Mouse (Mus musculus) urinary bladder, adult 2 months (tissue): Measurements from ENCODE around the gene 4930572O03Rik. TPM values are rescaled to one million over a fixed set of nuclear protein-coding genes. Genes with fewer than 3 reads are reported as not detected.
"Not testable (repeated sequence)": the region's sequence is repeated elsewhere in the genome, so short reads cannot be mapped to it uniquely, and the experiment has no call there.

Experiments
- DNase-seq: peaks from one replicate; pipeline ENCODE4 v3.0.0; 2022; ENCODE audit warnings: low spot score
- polyA plus RNA-seq: library from polyadenylated mRNA; depleted of rRNA; stranded (reverse); fragments of >200 nt; gene quantifications from 2 replicates; pipeline ENCODE4 v1.2.3, GENCODE M21; 2012; rRNA removed

Gene 4930572O03Rik
- polyA plus RNA-seq: not detected in 2 replicates

GRCm38 (mm10) chr5:15656959-15657358, at the start of gene 4930572O03Rik:
4930572O03Rik (minus strand) TSS chr5:15657059.
- not testable (repeated sequence) for DNase-seq

DNA sequence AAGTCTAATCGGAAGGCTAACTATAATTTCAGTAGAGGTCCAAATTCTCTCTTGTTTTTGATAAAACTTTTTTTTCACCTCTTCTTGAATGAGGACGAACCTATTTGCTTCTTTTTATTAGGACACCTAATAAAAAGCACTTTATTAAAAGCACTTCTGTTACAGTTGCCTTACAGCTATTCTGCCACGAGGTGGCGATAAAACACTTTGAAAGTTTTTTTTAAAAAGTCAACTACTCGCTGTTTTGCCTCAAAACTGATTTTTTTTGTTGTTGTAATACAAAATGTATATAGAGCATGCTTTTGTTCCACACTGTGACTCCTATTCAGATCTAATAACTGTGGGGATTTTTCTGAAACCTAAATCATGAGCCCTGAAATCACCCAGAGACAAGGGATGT, 46.0 kb upstream of the 4930572O03Rik start:
- not testable (repeated sequence) for DNase-seq

DNA sequence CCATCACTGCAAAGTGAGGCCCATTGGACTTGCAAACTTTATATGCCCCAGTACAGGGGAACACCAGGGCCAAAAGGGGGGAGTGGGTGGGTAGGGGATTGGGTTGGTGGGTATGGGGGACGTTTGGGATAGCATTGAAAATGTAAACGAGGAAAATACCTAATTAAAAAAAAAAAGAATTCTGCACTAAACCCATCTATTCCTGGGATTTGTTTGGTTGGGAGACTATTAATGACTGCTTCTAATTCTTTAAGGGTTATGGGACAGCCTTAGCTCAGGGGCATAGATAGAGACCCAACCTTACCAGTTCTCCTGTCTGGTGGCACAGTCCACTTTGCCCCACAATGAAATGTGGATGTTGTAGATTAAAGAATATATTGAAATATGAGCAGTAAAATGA, 40.9 kb upstream of the 4930572O03Rik start:
- DNase-seq: not testable (repeated sequence)

DNA sequence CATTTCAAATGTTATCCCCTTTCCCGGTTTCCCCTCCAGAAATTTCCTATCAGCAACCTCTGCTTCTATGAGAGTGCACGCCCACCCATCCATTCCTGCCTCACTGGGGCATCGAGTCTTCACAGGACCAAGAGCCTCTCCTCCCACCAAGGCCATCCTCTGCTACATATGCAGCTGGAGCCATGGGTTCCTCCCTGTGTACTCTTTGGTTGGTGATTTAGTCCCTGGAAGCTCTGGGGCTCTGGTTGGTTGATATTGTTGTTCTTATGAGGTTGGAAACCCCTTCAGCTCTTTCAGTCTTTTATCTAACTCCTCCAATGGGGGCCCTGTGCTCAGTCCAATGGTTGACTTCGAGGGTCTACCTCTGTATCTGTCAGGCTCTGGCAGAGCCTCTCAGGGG, 35.0 kb upstream of the 4930572O03Rik start:
- DNase-seq: not testable (repeated sequence)

DNA sequence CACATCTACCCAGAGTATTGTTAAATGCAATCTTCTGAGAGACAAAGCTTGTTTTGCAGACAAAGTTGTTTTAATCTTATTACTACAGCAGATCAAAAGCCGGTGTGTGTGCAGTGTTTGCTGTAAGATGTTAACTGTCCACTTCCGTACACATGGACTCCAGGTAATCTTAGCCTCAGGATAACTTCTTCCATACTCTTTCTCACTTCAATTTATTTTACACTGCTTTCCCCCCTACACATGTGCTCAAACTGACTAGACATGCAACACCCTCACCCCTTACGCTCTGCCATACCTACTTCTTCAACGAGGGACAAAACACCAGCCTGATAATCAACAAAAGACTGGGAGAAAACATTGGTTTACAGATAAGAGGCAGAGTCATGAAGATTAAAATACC, 34.0 kb upstream of the 4930572O03Rik start:
- DNase-seq: not testable (repeated sequence)

DNA sequence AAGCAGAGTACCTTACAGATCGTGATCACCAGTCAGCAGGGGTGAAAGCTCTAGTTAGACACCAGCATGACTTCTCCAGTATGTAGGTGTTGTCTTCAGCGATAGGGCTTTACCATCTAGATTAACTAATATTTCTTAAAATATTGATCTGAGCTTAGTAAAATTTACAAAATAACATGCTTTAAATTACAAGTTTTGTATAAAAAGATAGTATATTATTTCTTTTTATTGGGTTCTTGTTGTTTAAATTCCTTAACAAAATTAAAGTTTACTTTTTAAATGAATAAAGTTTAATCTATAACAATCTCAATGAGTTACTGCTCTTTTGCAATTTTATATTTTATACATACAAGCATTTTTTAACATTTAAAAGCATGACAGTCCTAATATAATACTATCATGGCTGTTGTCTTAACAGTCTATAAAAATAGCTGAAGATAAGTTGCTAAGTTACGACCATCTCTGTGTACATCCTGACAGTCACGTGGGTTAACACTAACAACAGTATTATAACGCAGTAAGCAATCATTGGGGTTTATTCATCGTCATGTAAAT, 32.9 kb upstream of the 4930572O03Rik start:
- not testable (repeated sequence) for DNase-seq

- DNase-seq: not testable (repeated sequence)
Observed at GRCm38 (mm10) chr5:15688874-15689658, 32.2 kb upstream of the 4930572O03Rik start.

- not testable (repeated sequence) for DNase-seq
Observed at GRCm38 (mm10) chr5:15681301-15682035, 24.6 kb upstream of the 4930572O03Rik start.

DNA sequence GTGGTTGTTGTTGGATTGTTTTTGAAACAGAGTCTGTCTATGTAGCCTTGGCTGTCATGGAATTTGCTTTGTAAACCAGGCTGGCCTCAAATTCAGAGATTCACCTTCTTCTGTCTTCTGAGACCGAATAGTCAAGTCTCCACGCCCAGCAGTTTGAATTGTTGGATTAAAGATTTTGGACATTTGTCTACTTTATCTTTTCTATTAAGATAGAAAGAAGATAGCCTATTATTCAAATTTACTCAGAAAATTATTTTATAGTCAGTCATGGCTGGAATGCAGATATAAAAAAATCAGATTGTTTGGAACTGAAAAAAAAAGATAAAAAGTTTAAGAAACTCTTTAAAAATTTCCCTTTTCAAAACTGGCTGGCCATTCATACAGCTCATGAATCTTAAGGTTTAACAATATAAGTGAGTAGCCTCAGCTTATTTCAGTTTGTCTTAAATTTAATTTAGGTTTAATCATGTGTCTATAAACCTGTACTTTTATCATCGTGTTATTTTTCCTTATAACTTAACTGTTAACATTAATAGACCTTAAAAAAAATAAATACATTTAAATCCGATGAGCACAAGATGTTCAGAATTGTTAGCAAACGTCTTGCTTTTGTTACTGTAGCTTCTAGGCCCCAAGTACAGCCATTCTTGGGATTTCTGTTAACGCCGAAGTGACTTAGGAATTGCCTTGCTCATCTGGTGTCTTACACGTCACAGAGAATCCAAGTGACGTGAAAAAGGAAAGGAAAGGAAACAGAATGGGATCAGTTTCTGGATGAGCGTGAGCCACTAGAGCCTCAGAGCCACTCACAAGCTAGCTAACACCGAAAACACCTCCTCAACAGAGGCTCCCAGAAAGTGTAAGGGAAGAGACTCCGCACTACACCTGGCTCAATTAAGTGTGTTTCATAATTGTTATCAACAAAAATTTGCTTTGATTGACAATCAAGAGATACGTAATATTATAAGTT, 23.4 kb upstream of the 4930572O03Rik start:
- DNase-seq: not testable (repeated sequence)

DNA sequence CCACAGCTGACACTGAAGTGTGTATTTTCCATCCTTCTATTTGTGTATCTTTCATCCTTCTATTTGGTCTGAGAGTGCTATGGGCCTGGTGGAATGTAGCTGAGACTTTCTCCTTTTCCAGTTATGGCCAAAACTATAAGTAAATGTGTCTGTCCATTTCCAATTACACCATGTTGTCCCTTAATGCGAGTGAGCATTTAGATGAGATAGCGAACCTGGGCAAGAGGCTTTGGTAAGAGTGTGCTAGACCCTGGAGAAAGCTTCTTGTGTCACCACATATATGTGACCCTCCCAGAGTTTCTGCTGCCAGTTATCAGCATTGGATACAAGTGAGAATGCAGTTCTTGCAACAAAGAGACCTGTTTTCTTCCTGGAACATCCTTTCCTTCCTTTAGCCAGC, 22.0 kb upstream of the 4930572O03Rik start:
- not testable (repeated sequence) for DNase-seq

GRCm38 (mm10) chr5:15677750-15678149, 20.9 kb upstream of the 4930572O03Rik start:
- not testable (repeated sequence) for DNase-seq

GRCm38 (mm10) chr5:15674429-15675244, 17.8 kb upstream of the 4930572O03Rik start:
- not testable (repeated sequence) for DNase-seq

GRCm38 (mm10) chr5:15673989-15674388, 17.1 kb upstream of the 4930572O03Rik start:
- not testable (repeated sequence) for DNase-seq

- not testable (repeated sequence) for DNase-seq
Observed at GRCm38 (mm10) chr5:15670789-15671188, 13.9 kb upstream of the 4930572O03Rik start.

DNA sequence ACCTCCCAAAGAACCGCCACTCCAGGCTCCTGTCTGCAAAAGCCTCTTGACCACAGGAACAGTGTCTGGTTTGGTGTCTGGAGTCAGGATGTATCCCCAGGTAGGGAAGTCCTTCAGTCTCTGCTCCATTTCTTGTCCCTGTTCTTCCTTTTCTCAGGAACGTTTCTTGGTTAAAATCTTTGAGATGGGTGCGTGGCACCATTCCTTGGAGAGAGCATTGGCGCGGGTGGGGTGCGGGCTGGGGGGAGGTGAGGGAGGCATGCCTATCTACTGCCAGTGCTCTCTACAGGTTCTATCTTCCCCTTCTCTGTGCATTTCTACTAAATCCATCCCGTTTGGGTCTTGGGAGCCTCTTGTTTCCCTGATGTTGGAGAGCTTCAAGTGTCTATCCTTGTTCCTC, 7.0 kb upstream of the 4930572O03Rik start:
- not testable (repeated sequence) for DNase-seq

- DNase-seq: not testable (repeated sequence)
Observed at GRCm38 (mm10) chr5:15652334-15652733, 4.5 kb downstream of the 4930572O03Rik start.

DNA sequence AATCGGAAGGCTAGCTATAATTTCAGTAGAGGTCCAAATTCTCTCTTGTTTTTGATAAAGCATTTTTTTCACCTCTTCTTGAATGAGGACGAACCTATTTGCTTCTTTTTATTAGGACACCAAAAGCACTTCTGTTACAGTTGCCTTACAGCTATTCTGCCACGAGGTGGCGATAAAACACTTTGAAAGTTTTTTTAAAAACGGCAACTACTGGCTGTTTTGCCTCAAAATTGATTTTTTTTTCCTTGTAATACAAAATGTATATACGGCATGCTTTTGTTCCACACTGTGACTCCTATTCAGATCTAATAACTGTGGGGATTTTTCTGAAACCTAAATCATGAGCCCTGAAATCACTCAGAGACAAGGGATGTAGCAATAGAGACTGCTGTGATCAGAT, 11.2 kb downstream of the 4930572O03Rik start:
- DNase-seq: not testable (repeated sequence)

GRCm38 (mm10) chr5:15637637-15638036, 19.2 kb downstream of the 4930572O03Rik start:
- DNase-seq: not testable (repeated sequence)

DNA sequence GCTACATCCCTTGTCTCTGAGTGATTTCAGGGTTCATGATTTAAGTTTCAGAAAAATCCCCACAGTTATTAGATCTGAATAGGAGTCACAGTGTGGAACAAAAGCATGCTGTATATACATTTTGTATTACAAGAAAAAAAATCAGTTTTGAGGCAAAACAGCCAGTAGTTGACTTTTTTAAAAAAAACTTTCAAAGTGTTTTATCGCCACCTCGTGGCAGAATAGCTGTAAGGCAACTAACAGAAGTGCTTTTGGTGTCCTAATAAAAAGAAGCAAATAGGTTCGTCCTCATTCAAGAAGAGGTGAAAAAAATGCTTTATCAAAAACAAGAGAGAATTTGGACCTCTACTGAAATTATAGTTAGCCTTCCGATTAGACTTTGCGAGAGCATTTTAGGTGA, 26.8 kb downstream of the 4930572O03Rik start:
- not testable (repeated sequence) for DNase-seq

DNA sequence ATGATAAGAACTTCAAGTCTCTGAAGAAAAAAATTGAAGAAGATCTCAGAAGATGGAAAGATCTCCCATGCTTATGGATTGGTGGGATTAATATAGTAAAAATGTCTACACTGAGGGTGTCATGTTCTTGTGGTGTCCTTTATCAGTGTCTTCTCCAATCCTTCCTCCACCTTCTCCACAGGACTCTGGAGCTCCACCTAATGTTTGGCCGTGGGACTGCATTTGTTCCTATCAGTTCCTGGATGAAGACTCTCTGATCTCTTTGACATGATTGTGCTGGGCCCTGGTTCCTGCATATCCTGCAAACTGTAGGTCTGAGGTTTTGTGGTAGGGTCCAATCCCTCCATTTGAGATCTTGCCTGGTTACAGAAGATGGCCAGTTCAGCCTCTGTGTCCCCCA, 28.7 kb downstream of the 4930572O03Rik start:
- not testable (repeated sequence) for DNase-seq
